Mouse (Mus musculus) adipocyte (in vitro differentiated cells): ENCODE measurements around the gene Pias3.
"Not testable (repeated sequence)": the region's sequence is repeated elsewhere in the genome, so short reads cannot be mapped to it uniquely, and the experiment has no call there.

Experiments
- DNase-seq: peaks from one replicate; pipeline ENCODE4 v3.0.0-alpha.2; 2016; ENCODE audit warnings: low spot score

The Pias3 gene

GRCm38 (mm10) chr3:96686057-96686456, 10.1 kb upstream of the Pias3 start:
- DNase-seq = not testable (repeated sequence)

GRCm38 (mm10) chr3:96688854-96689253, 7.3 kb upstream of the Pias3 start:
- no peak for DNase-seq

GRCm38 (mm10) chr3:96690298-96690697, 5.9 kb upstream of the Pias3 start:
- DNase-seq = no peak

GRCm38 (mm10) chr3:96692506-96692905, 3.7 kb upstream of the Pias3 start:
- peak; percentile 80 for DNase-seq

- DNase-seq = no peak
Measured at GRCm38 (mm10) chr3:96693579-96693978, 2.6 kb upstream of the Pias3 start.

- DNase-seq = peak; percentile 84
Measured at GRCm38 (mm10) chr3:96696766-96697732, 865 bp downstream of the Pias3 start.

- DNase-seq = no peak
Measured at GRCm38 (mm10) chr3:96698993-96699690, 3.0 kb downstream of the Pias3 start.

- peak; percentile 48 for DNase-seq
Measured at GRCm38 (mm10) chr3:96700376-96700775, 4.2 kb downstream of the Pias3 start.

GRCm38 (mm10) chr3:96701003-96701402, 4.8 kb downstream of the Pias3 start:
- DNase-seq = no peak

GRCm38 (mm10) chr3:96704778-96705177, 8.6 kb downstream of the Pias3 start:
- no peak for DNase-seq

GRCm38 (mm10) chr3:96706217-96706616, 10.0 kb downstream of the Pias3 start:
- DNase-seq = no peak

GRCm38 (mm10) chr3:96706984-96707383, 10.8 kb downstream of the Pias3 start:
- DNase-seq = no peak

GRCm38 (mm10) chr3:96707903-96708683, 11.9 kb downstream of the Pias3 start, which contains the start of gene Nudt17:
TSS of gene Nudt17 (minus strand) at chr3:96708562.
- DNase-seq = peak; percentile 81

GRCm38 (mm10) chr3:96708684-96709064, 12.5 kb downstream of the Pias3 start:
- DNase-seq = no peak

- DNase-seq = no peak
Measured at GRCm38 (mm10) chr3:96714286-96714685, 18.1 kb downstream of the Pias3 start.

GRCm38 (mm10) chr3:96715854-96716253, 19.7 kb downstream of the Pias3 start:
- DNase-seq = no peak

- no peak for DNase-seq
Measured at GRCm38 (mm10) chr3:96719173-96719572, 23.0 kb downstream of the Pias3 start.

- peak; percentile 96 for DNase-seq
Measured at GRCm38 (mm10) chr3:96727343-96727827, 31.2 kb downstream of the Pias3 start, which contains the start of the genes Polr3c and Rnf115. TSS of gene Polr3c (minus strand) at chr3:96727628. TSS of gene Rnf115 (plus strand) at chr3:96727664.

- peak; percentile 63 for DNase-seq
Measured at GRCm38 (mm10) chr3:96727828-96728633, 31.8 kb downstream of the Pias3 start.

- peak; percentile 43 for DNase-seq
Measured at GRCm38 (mm10) chr3:96728634-96729402, 32.6 kb downstream of the Pias3 start.
